Comparison of ENCODE assay signal across 14 mouse cellular contexts in the genomic region with DNA sequence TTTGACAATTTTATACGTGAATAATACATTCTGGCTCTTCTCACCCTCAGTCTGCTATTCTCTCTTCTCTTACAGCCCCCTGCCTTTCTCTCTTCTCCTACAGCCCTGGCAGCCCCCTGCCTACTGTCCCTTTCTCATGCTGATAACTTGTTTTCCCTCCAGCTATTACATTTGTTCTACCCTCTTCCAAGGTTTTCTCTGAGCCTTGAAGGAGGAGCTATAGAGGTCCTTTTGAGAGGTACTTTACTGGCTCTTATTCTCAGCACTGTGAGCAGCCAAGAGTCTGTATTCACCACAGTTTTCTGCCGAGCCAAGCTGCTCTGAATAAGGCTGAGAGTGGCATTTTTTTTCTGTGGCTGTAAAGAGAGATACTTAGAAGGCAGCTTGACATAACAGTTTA. TPM values are rescaled to one million over a fixed set of nuclear protein-coding genes. Genes with fewer than 3 reads are reported as not detected.
DNase-seq lines count a peak whose midpoint lies in the region; ATAC-seq and TF ChIP-seq lines count a peak whose summit lies in the region.
"Had no signal": no experiment of that assay in that cellular context is flagged by ENCODE, and none has a peak within 500 bp of the region (broad histone marks: within the 10 kb centered on the region; RNA-seq: fewer than 3 reads in every experiment).

No protein-coding gene starts in this region.

- H3K4me2 ChIP-seq in limb, embryonic 11.5 days (ENCODE audit: low read depth, severe bottlenecking): no peak overlapping the region
- no peak overlapping the region for H3K4me2 ChIP-seq in forebrain, embryonic 12.5 days
- H3K4me2 ChIP-seq in midbrain, embryonic 13.5 days (replicated peaks): no peak overlapping the region
- H3K4me2 ChIP-seq: heart, embryonic 12.5 days had no signal

- peak; percentile 18 for DNase-seq in limb, embryonic 11.5 days (ENCODE audit: low spot score)
- DNase-seq in limb, embryonic 10.5 days (ENCODE audit: low spot score): no peak
- DNase-seq in ES-E14 (ENCODE audit: low read depth, low spot score): no peak
- no peak for DNase-seq in c-Kit-positive CD71-positive TER-119-positive erythroid progenitor cells, embryonic 14.5 days (ENCODE audit: low spot score)
- DNase-seq in kidney, postnatal 36 days: no peak
- DNase-seq: adrenal gland, postnatal 14 days; cerebellum, adult 11 months; gastrocnemius, postnatal 10 days; right cerebral cortex, postnatal 4 days; thymus, postnatal 4 days had no signal

- no peak for ATAC-seq in limb, embryonic 11.5 days (ENCODE audit: insufficient number of reproducible peaks, low FRiP score, low TSS enrichment, low read depth)
- peak; percentile 61; the same call in 1 of the 2 replicates for ATAC-seq in forebrain, embryonic 12.5 days (ENCODE audit: low FRiP score)
- ATAC-seq in midbrain, embryonic 13.5 days: peak; percentile 84

- in situ Hi-C loops in ES-E14 (cut with MboI; ENCODE audit: low sequenced_read_pairs in 2 of 2, unreplicated experiment in 2 of 2): no loop called here

- H3K27ac ChIP-seq in limb, embryonic 11.5 days (replicated peaks; ENCODE audit: low read depth, low read length): no peak overlapping the region
- H3K27ac ChIP-seq in limb, embryonic 10.5 days: no peak overlapping the region
- peak overlapping the region; percentile 43; the same call in 1 of the 2 replicates for H3K27ac ChIP-seq in ES-E14 (ENCODE audit: insufficient read depth, low read depth, low read length, poor library complexity, severe bottlenecking)
- peak overlapping the region; percentile 63 for H3K27ac ChIP-seq in forebrain, embryonic 12.5 days
- peak overlapping the region; percentile 8; the same call in 1 of the 2 replicates for H3K27ac ChIP-seq in midbrain, embryonic 13.5 days

- no peaks in the 10 kb centered on the region for H3K4me1 ChIP-seq in limb, embryonic 11.5 days (ENCODE audit: control insufficient read depth, insufficient read depth, low read length)
- H3K4me1 ChIP-seq in limb, embryonic 10.5 days: peaks cover 8% of the 10 kb centered on the region; the same call in 1 of the 2 replicates
- peaks cover 6 to 9% of the 10 kb centered on the region in 2 experiments for H3K4me1 ChIP-seq in ES-E14 (ENCODE audit: control insufficient read depth in 2 of 2, insufficient read depth in 2 of 2, low read length in 2 of 2, poor library complexity in 1 of 2)
- peaks cover 13% of the 10 kb centered on the region for H3K4me1 ChIP-seq in forebrain, embryonic 12.5 days
- peaks cover 12% of the 10 kb centered on the region for H3K4me1 ChIP-seq in midbrain, embryonic 13.5 days (replicated peaks)

- H3K9me3 ChIP-seq in limb, embryonic 11.5 days (ENCODE audit: control insufficient read depth, low read length): no peaks in the 10 kb centered on the region
- H3K9me3 ChIP-seq in limb, embryonic 10.5 days (replicated peaks): no peaks in the 10 kb centered on the region
- no peaks in the 10 kb centered on the region for H3K9me3 ChIP-seq in ES-E14 (ENCODE audit: control insufficient read depth, insufficient read depth, low read depth, low read length)
- H3K9me3 ChIP-seq in forebrain, embryonic 12.5 days: no peaks in the 10 kb centered on the region
- H3K9me3 ChIP-seq in midbrain, embryonic 13.5 days: no peaks in the 10 kb centered on the region
- H3K9me3 ChIP-seq: heart, embryonic 12.5 days had no signal

- no peak overlapping the region for H3K4me3 ChIP-seq in limb, embryonic 11.5 days (ENCODE audit: low read depth, low read length)
- H3K4me3 ChIP-seq in limb, embryonic 10.5 days: no peak overlapping the region
- H3K4me3 ChIP-seq in ES-E14 (ENCODE audit: insufficient read depth in 1 of 2, low read depth in 1 of 2, low read length in 2 of 2, poor library complexity in 1 of 2, severe bottlenecking in 1 of 2): no peak overlapping the region
- H3K4me3 ChIP-seq in forebrain, embryonic 12.5 days (replicated peaks): no peak overlapping the region
- no peak overlapping the region for H3K4me3 ChIP-seq in midbrain, embryonic 13.5 days (replicated peaks)
- H3K4me3 ChIP-seq: heart, embryonic 12.5 days had no signal

- peaks cover 3% of the 10 kb centered on the region; the same call in 1 of the 2 replicates for H3K36me3 ChIP-seq in limb, embryonic 11.5 days (ENCODE audit: control insufficient read depth, insufficient read depth, low read length)
- H3K36me3 ChIP-seq in limb, embryonic 10.5 days: peaks cover 40% of the 10 kb centered on the region
- peaks cover 12% of the 10 kb centered on the region for H3K36me3 ChIP-seq in ES-E14 (ENCODE audit: control insufficient read depth, insufficient read depth, low read length, poor library complexity, severe bottlenecking)
- H3K36me3 ChIP-seq in forebrain, embryonic 12.5 days (replicated peaks): peaks cover 22% of the 10 kb centered on the region
- peaks cover 25% of the 10 kb centered on the region for H3K36me3 ChIP-seq in midbrain, embryonic 13.5 days

- no peak overlapping the region for H3K9ac ChIP-seq in limb, embryonic 11.5 days (ENCODE audit: low read length)
- no peak overlapping the region for H3K9ac ChIP-seq in ES-E14 (ENCODE audit: insufficient read depth, low read depth, low read length, poor library complexity, severe bottlenecking)
- no peak overlapping the region for H3K9ac ChIP-seq in forebrain, embryonic 12.5 days
- no peak overlapping the region for H3K9ac ChIP-seq in midbrain, embryonic 13.5 days (replicated peaks)
- H3K9ac ChIP-seq: heart, embryonic 12.5 days had no signal

- no peaks in the 10 kb centered on the region for H3K27me3 ChIP-seq in limb, embryonic 11.5 days (ENCODE audit: control insufficient read depth, insufficient read depth, low read length)
- H3K27me3 ChIP-seq in limb, embryonic 10.5 days (ENCODE audit: low read depth, poor library complexity, severe bottlenecking): no peaks in the 10 kb centered on the region
- H3K27me3 ChIP-seq in forebrain, embryonic 12.5 days: no peaks in the 10 kb centered on the region
- H3K27me3 ChIP-seq in midbrain, embryonic 13.5 days: no peaks in the 10 kb centered on the region
- H3K27me3 ChIP-seq: CH12.LX; heart, embryonic 12.5 days had no signal

- WGBS in limb, embryonic 11.5 days: 60% methylated on average over 2 of the region's 2 CpGs
- WGBS in limb, embryonic 10.5 days: 52% methylated on average over 2 of the region's 2 CpGs
- WGBS in forebrain, embryonic 12.5 days: 7% methylated on average over 2 of the region's 2 CpGs
- WGBS in midbrain, embryonic 13.5 days: 11% methylated on average over 2 of the region's 2 CpGs

TF ChIP-seq in ES-E14, 5 proteins besides CTCF, POLR2A, EP300 and RAD21:
- TF ChIP-seq ZC3H11A (IDR thresholded peaks at IDR 0.05; ENCODE audit: borderline replicate concordance, low read depth, low read length): no peak

RNA-seq across cellular contexts. Expression of a gene that starts 11.0 kb away (rescaled TPM):
- polyA plus RNA-seq in limb, embryonic 11.5 days (2014; fragmentation: Nextera tagmentation; extraction: Ambion mirVana): 0.81 and 0.92 TPM in 2 replicates
- 0.06 and 0.26 TPM in 2 replicates for polyA plus RNA-seq in limb, embryonic 10.5 days (2016; fragmentation: Nextera tagmentation; extraction: Ambion mirVana)
- total RNA-seq in ES-E14 (2012; rRNA removed): 0.22 and 0.37 TPM in 2 replicates
- polyA plus RNA-seq in forebrain, embryonic 12.5 days (2016; fragmentation: Nextera tagmentation; extraction: Ambion mirVana): 2.4 and 3.1 TPM in 2 replicates
- 2.9 and 4.2 TPM in 2 replicates for polyA plus RNA-seq in midbrain, embryonic 13.5 days (2015; fragmentation: Nextera tagmentation; extraction: Ambion mirVana)
- total RNA-seq: CH12.LX had no signal

RNA-seq across cellular contexts. Expression of a gene that starts 36.6 kb away (rescaled TPM):
- 31.8 and 37.2 TPM in 2 replicates for polyA plus RNA-seq in limb, embryonic 11.5 days (2014; fragmentation: Nextera tagmentation; extraction: Ambion mirVana)
- 27.5 and 31.2 TPM in 2 replicates for polyA plus RNA-seq in limb, embryonic 10.5 days (2016; fragmentation: Nextera tagmentation; extraction: Ambion mirVana)
- 15.3 and 24.0 TPM in 2 replicates for total RNA-seq in ES-E14 (2012; rRNA removed)
- polyA plus RNA-seq in forebrain, embryonic 12.5 days (2016; fragmentation: Nextera tagmentation; extraction: Ambion mirVana): 36.6 and 37.8 TPM in 2 replicates
- 14.9 and 15.5 TPM in 2 replicates for polyA plus RNA-seq in midbrain, embryonic 13.5 days (2015; fragmentation: Nextera tagmentation; extraction: Ambion mirVana)

RNA-seq across cellular contexts. Expression of a gene that starts 50.6 kb away (rescaled TPM):
- polyA plus RNA-seq in limb, embryonic 11.5 days (2014; fragmentation: Nextera tagmentation; extraction: Ambion mirVana): 0.09 and 0.11 TPM in 2 replicates
- not detected in 2 replicates for polyA plus RNA-seq in limb, embryonic 10.5 days (2016; fragmentation: Nextera tagmentation; extraction: Ambion mirVana)
- 0.16 and 0.40 TPM in 2 replicates for total RNA-seq in ES-E14 (2012; rRNA removed)
- 0.14 and 0.23 TPM in 2 replicates for polyA plus RNA-seq in forebrain, embryonic 12.5 days (2016; fragmentation: Nextera tagmentation; extraction: Ambion mirVana)
- polyA plus RNA-seq in midbrain, embryonic 13.5 days (2015; fragmentation: Nextera tagmentation; extraction: Ambion mirVana): 3.3 and 3.5 TPM in 2 replicates
- total RNA-seq: CH12.LX had no signal
- polyA plus RNA-seq: heart, embryonic 12.5 days had no signal

Comparison
In these comparisons a context has a peak if more than half of its experiments do, and no peak if none do; other contexts are left out.
1. H3K27ac ChIP-seq: peak in ES-E14 (single experiment), forebrain, embryonic 12.5 days (single experiment) and midbrain, embryonic 13.5 days (single experiment); none in limb, embryonic 11.5 days (single experiment) and limb, embryonic 10.5 days (single experiment).